Mouse (Mus musculus) MEL (cell line): ENCODE measurements around the gene Nhsl2. TPM values are rescaled to one million over a fixed set of nuclear protein-coding genes. Genes with fewer than 3 reads are reported as not detected.

Source experiments
- DNase-seq: peaks from one replicate; pipeline ENCODE4 v3.0.0; 2011; ENCODE audit warnings: low read depth, low spot score
- H3K27ac ChIP-seq: 2 replicates; pipeline ENCODE4 v1.5.1; 2012; ENCODE audit warnings: low read depth, mild to moderate bottlenecking, control low read depth, low read length, moderate library complexity; ENCODE audit not compliant: control insufficient read depth
- H3K27me3 ChIP-seq, 2 experiments: fragments of 150-350 bp in 1 of 2; sonication (generic) in 1 of 2; 2 replicates each; pipeline ENCODE4 v1.6.1; 2012; ENCODE audit warnings: low read length in 2 of 2, mild to moderate bottlenecking in 2 of 2, improper control_type of control experiment in 1 of 2, moderate library complexity in 1 of 2; ENCODE audit not compliant: insufficient read depth in 2 of 2, control insufficient read depth in 1 of 2
- H3K36me3 ChIP-seq, 2 experiments: 2 replicates each; pipeline ENCODE4 v1.6.1; 2012 to 2014; ENCODE audit warnings: low read length in 2 of 2, improper control_type of control experiment in 1 of 2, inconsistent platforms in 1 of 2, mild to moderate bottlenecking in 1 of 2; ENCODE audit not compliant: insufficient read depth in 2 of 2, control insufficient read depth in 1 of 2
- H3K4me1 ChIP-seq, 2 experiments: fragments of 150-350 bp in 1 of 2; sonication (generic) in 1 of 2; 2 replicates each; pipeline ENCODE4 v1.6.1; 2012; ENCODE audit warnings: low read length in 2 of 2, improper control_type of control experiment in 1 of 2, mild to moderate bottlenecking in 1 of 2; ENCODE audit not compliant: insufficient read depth in 2 of 2, control insufficient read depth in 1 of 2
- H3K4me3 ChIP-seq, 2 experiments: fragments of 150-350 bp in 1 of 2; sonication (generic) in 1 of 2; 2 replicates each; pipeline ENCODE4 v1.5.1; 2012; ENCODE audit warnings: low read depth in 2 of 2, low read length in 2 of 2, mild to moderate bottlenecking in 2 of 2, moderate library complexity in 2 of 2, control low read depth in 1 of 2, improper control_type of control experiment in 1 of 2; ENCODE audit not compliant: control insufficient read depth in 1 of 2, insufficient read depth in 1 of 2
- H3K79me2 ChIP-seq: 2 replicates; pipeline ENCODE4 v1.6.1; 2012; ENCODE audit warnings: mild to moderate bottlenecking, low read length, moderate library complexity; ENCODE audit not compliant: control insufficient read depth, poor library complexity, insufficient read depth
- H3K9ac ChIP-seq: 2 replicates; pipeline ENCODE4 v1.6.1; 2012; ENCODE audit warnings: low read depth, mild to moderate bottlenecking, control low read depth, low read length, moderate library complexity; ENCODE audit not compliant: control insufficient read depth, poor library complexity, severe bottlenecking
- H3K9me3 ChIP-seq: fragments of 150-350 bp; sonication (generic); replicated peaks from 2 replicates; pipeline ENCODE4 v1.6.1; 2012; ENCODE audit warnings: mild to moderate bottlenecking, low read length, improper control_type of control experiment, moderate library complexity; ENCODE audit not compliant: insufficient read depth
- BHLHE40 ChIP-seq: IDR thresholded peaks from 2 replicates; pipeline ENCODE4 v1.6.1; 2012; ENCODE audit warnings: low read depth, mild to moderate bottlenecking, inconsistent platforms, low read length, improper control_type of control experiment, borderline replicate concordance
- CHD1 ChIP-seq: IDR thresholded peaks from 2 replicates; pipeline ENCODE4 v1.6.1; 2012; ENCODE audit warnings: low read depth, mild to moderate bottlenecking, inconsistent platforms, low read length, improper control_type of control experiment
- CHD2 ChIP-seq: IDR thresholded peaks from 2 replicates; pipeline ENCODE4 v1.6.1; 2011; ENCODE audit warnings: low read length, improper control_type of control experiment
- E2F4 ChIP-seq: IDR thresholded peaks from 2 replicates; pipeline ENCODE4 v1.6.1; 2011; ENCODE audit warnings: low read depth, low read length, improper control_type of control experiment, borderline replicate concordance
- ETS1 ChIP-seq: IDR thresholded peaks from 2 replicates; pipeline ENCODE4 v1.6.1; 2012; ENCODE audit warnings: low read depth, mild to moderate bottlenecking, inconsistent platforms, low read length, improper control_type of control experiment, moderate library complexity
- GABPA ChIP-seq: IDR thresholded peaks from 2 replicates; pipeline ENCODE4 v1.6.1; 2012; ENCODE audit warnings: low read depth, mild to moderate bottlenecking, inconsistent platforms, low read length, improper control_type of control experiment, moderate library complexity
- HCFC1 ChIP-seq: IDR thresholded peaks from 2 replicates; pipeline ENCODE4 v1.6.1; 2012; ENCODE audit warnings: low read depth, mild to moderate bottlenecking, inconsistent platforms, low read length, improper control_type of control experiment, moderate library complexity
- JUND ChIP-seq: IDR thresholded peaks from 2 replicates; pipeline ENCODE4 v1.6.1; 2011; ENCODE audit warnings: low read depth, mild to moderate bottlenecking, improper control_type of control experiment, low read length
- KAT2A ChIP-seq: conservative IDR thresholded peaks from 2 replicates; pipeline ENCODE4 v1.6.1; 2012; ENCODE audit warnings: low read depth, low read length, improper control_type of control experiment, inconsistent platforms
- MAFK ChIP-seq: IDR thresholded peaks from 2 replicates; pipeline ENCODE4 v1.6.1; 2011; ENCODE audit warnings: low read depth, mild to moderate bottlenecking, low read length, improper control_type of control experiment, borderline replicate concordance
- MXI1 ChIP-seq: IDR thresholded peaks from 2 replicates; pipeline ENCODE4 v1.6.1; 2011; ENCODE audit warnings: mild to moderate bottlenecking, low read depth, low read length, improper control_type of control experiment
- MYB ChIP-seq: IDR thresholded peaks from 2 replicates; pipeline ENCODE4 v1.6.1; 2011; ENCODE audit warnings: mild to moderate bottlenecking, low read depth, low read length, improper control_type of control experiment
- NELFE ChIP-seq: IDR thresholded peaks from 2 replicates; pipeline ENCODE4 v1.6.1; 2011; ENCODE audit warnings: low read depth, low read length, improper control_type of control experiment
- NRF1 ChIP-seq: IDR thresholded peaks from 2 replicates; pipeline ENCODE4 v1.6.1; 2014; ENCODE audit warnings: low read depth, mild to moderate bottlenecking, inconsistent platforms, low read length, improper control_type of control experiment, moderate library complexity; ENCODE audit not compliant: poor library complexity, insufficient read depth, severe bottlenecking
- POLR2A ChIP-seq, 2 experiments: IDR thresholded peaks; 2 replicates each; pipeline ENCODE4 v1.6.1; 2011 to 2012; ENCODE audit warnings: low read length in 2 of 2, mild to moderate bottlenecking in 2 of 2, control low read depth in 1 of 2, improper control_type of control experiment in 1 of 2, low read depth in 1 of 2, moderate library complexity in 1 of 2; ENCODE audit not compliant: control insufficient read depth in 1 of 2, insufficient read depth in 1 of 2, poor library complexity in 1 of 2
- POLR2AphosphoS5 ChIP-seq: IDR thresholded peaks from 2 replicates; pipeline ENCODE4 v1.6.1; 2012; ENCODE audit warnings: low read depth, borderline replicate concordance, mild to moderate bottlenecking, inconsistent platforms, low read length, moderate library complexity, mixed read lengths
- SMC3 ChIP-seq: IDR thresholded peaks from 2 replicates; pipeline ENCODE4 v1.6.1; 2011; ENCODE audit warnings: low read depth, low read length, improper control_type of control experiment
- TCF12 ChIP-seq: IDR thresholded peaks from 2 replicates; pipeline ENCODE4 v1.6.1; 2014; ENCODE audit warnings: low read depth, mild to moderate bottlenecking, inconsistent platforms, low read length, improper control_type of control experiment, moderate library complexity
- ZKSCAN1 ChIP-seq: IDR thresholded peaks from 2 replicates; pipeline ENCODE4 v1.6.1; 2012; ENCODE audit warnings: low read depth, mild to moderate bottlenecking, inconsistent platforms, low read length, improper control_type of control experiment, moderate library complexity
- ZMIZ1 ChIP-seq: IDR thresholded peaks from 2 replicates; pipeline ENCODE4 v1.6.1; 2012; ENCODE audit warnings: low read depth, mild to moderate bottlenecking, inconsistent platforms, low read length, improper control_type of control experiment, moderate library complexity
- ZNF384 ChIP-seq: IDR thresholded peaks from 2 replicates; pipeline ENCODE4 v1.6.1; 2012; ENCODE audit warnings: low read depth, mild to moderate bottlenecking, inconsistent platforms, low read length, improper control_type of control experiment
- polyA plus RNA-seq, 2 experiments: library from polyadenylated mRNA; stranded (reverse) in 1 of 2; unstranded in 1 of 2; fragments of >175 nt in 1 of 2; fragments of >200 nt in 1 of 2; gene quantifications; 2 replicates each; pipeline versions ENCODE4 v1.2.1 to v1.2.4; 2012; ENCODE audit warnings: low replicate concordance in 2 of 2, low read depth in 1 of 2; ENCODE audit not compliant: insufficient read length in 2 of 2, insufficient read depth in 1 of 2, missing spikeins in 1 of 2
- total RNA-seq: library from RNA; depleted of rRNA; stranded (reverse); fragments of 300-350 nt; gene quantifications from 2 replicates; pipeline ENCODE4 v1.2.3, GENCODE M21; 2012

Nhsl2 gene
- total and polyA plus RNA-seq, 3 experiments: 0.01 to 0.23 TPM; not detected in 1

DNA sequence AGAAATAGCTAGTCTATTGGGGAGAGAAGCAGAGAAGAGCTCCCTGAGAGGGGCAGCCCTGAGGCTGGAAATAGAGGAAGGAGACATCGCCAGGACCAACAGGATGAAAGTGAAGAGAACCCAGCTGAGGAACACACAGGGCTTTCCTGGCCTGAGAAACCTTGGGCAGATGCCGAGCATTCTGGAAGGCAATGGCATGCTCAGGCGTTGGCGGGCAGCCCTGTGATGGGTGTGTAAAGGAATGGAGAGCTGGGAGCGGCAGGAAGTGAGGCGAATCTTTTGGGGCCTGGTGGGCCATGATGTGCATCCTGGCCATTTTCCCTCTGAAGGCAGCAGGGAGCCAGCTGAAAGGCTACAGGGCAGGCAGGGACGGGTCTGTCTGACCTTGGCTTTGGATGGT is 83.1 kb downstream of the Nhsl2 start:
- Histone ChIP-seq H3K79me2 (no peaks in the 10 kb centered on the region), H3K36me3 (no peaks in the 10 kb centered on the region), H3K27ac (no peak overlapping the region), H3K9me3 (no peaks in the 10 kb centered on the region), H3K9ac (no peak overlapping the region), H3K4me3 (no peak overlapping the region), H3K27me3 (no peaks in the 10 kb centered on the region), H3K4me1 (no peaks in the 10 kb centered on the region)
- no peak for TF ChIP-seq NRF1
- no peak for TF ChIP-seq MYB
- DNase-seq: no peak

DNA sequence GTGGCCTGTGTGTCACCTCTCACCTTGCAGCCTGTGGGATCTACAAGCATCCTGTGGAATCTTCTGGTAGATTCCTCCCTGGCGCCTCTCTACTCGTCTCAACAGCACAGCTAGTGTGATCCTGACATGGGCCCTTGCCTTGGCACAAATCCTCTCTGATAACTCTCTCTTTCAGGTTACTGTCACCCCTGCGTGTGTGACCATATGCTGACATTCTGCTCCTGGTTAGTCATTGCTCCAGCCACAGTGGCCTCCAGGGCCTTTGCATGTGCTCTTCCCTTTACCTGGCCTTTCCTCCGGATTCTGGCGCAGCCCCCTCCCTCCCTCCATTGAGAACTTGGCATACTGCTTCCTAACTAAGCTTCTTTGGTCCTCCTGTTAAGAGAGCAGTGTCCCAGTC is 84.2 kb downstream of the Nhsl2 start:
- Histone ChIP-seq H3K27me3 (no peaks in the 10 kb centered on the region; a peak in 1 of 4 replicates), H3K36me3 (no peaks in the 10 kb centered on the region), H3K79me2 (no peaks in the 10 kb centered on the region), H3K4me3 (no peak overlapping the region), H3K9ac (no peak overlapping the region), H3K4me1 (no peaks in the 10 kb centered on the region), H3K27ac (no peak overlapping the region), H3K9me3 (no peaks in the 10 kb centered on the region)
- TF ChIP-seq GABPA: no peak
- no peak for TF ChIP-seq HCFC1
- no peak for TF ChIP-seq BHLHE40
- no peak for TF ChIP-seq MAFK
- TF ChIP-seq ZNF384: no peak
- DNase-seq: no peak

DNA sequence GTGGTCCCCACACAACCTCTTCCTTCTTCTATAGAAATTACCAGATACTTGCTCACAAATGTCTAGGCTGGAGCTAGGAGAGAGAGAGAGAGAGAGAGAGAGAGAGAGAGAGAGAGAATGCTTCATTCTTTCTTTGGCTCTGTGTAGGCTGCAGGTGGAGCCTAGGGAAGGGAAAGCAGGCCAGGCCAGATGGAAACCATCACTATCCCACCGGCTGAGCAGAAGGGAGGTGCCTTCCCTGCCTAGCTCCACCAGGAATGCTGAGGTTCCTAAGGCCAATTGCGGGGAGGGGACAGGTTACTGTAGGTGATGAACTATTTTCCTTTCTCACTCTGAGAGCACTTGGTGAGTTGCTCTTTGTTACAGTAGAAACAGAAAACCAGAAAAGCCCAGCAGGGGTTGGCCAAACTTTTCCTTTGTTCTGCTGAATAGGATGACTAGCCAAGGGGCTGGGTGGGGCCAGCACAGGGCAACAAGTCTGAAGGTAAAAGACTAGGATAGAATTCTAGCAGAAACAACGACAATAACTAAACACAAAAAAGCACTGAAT is 86.2 kb downstream of the Nhsl2 start:
- H3K9ac ChIP-seq: no peak overlapping the region
- H3K79me2 ChIP-seq: no peaks in the 10 kb centered on the region
- no peak overlapping the region for H3K27ac ChIP-seq
- DNase-seq: no peak
- H3K4me3 ChIP-seq: no peak overlapping the region
- no peaks in the 10 kb centered on the region; a peak in 1 of 4 replicates for H3K27me3 ChIP-seq
- no peaks in the 10 kb centered on the region for H3K4me1 ChIP-seq
- no peaks in the 10 kb centered on the region for H3K36me3 ChIP-seq
- H3K9me3 ChIP-seq: no peaks in the 10 kb centered on the region
- no peak for TF ChIP-seq KAT2A
- no peak for TF ChIP-seq JUND
- TF ChIP-seq SMC3: no peak
- no peak for TF ChIP-seq ZKSCAN1
- no peak for TF ChIP-seq POLR2AphosphoS5
- no peak for TF ChIP-seq ZNF384
- TF ChIP-seq CHD2: no peak
- no peak for TF ChIP-seq CHD1
- TF ChIP-seq POLR2A (IDR thresholded peaks at IDR 0.05; ENCODE audit: control insufficient read depth in 1 of 2, insufficient read depth in 1 of 2, low read depth in 1 of 2, low read length in 2 of 2, poor library complexity in 1 of 2): no peak
- TF ChIP-seq ZMIZ1: no peak
- TF ChIP-seq NELFE: no peak
- no peak for TF ChIP-seq E2F4
- no peak for TF ChIP-seq ETS1
- no peak for TF ChIP-seq MXI1
- TF ChIP-seq TCF12: no peak
- no peak for TF ChIP-seq HCFC1
